Mouse (Mus musculus) brain, embryonic 14.5 days (tissue): Measurements from ENCODE around the gene Kcnh2. TPM values are rescaled to one million over a fixed set of nuclear protein-coding genes. Genes with fewer than 3 reads are reported as not detected.

ENCODE experiments used
- DNase-seq: peaks from one replicate; pipeline ENCODE4 v3.0.0-alpha.2; 2011; ENCODE audit warnings: low read depth
- CTCF ChIP-seq: fragments of 200-500 bp; IDR thresholded peaks from 2 replicates; pipeline ENCODE4 v1.5.1; 2012; ENCODE audit warnings: inconsistent platforms, mild to moderate bottlenecking, moderate library complexity, borderline replicate concordance; ENCODE audit not compliant: insufficient read depth, insufficient read length; ENCODE audit errors: extremely low read depth
- POLR2A ChIP-seq: fragments of 200-500 bp; IDR thresholded peaks from 2 replicates; pipeline ENCODE4 v1.6.1; 2012; ENCODE audit warnings: mild to moderate bottlenecking, inconsistent platforms, borderline replicate concordance; ENCODE audit not compliant: poor library complexity, insufficient read depth, insufficient read length, severe bottlenecking; ENCODE audit errors: extremely low read depth
- polyA plus RNA-seq: library from polyadenylated mRNA; depleted of rRNA; stranded (reverse); fragments of >200 nt; gene quantifications from 2 replicates; pipeline ENCODE4 v1.2.3, GENCODE M21; 2012

The Kcnh2 gene
- polyA plus RNA-seq, 1 experiment, result 61.1 TPM

GRCm38 (mm10) chr5:24325251-24325650 is 26.2 kb downstream of the Kcnh2 start:
- no peak for DNase-seq

GRCm38 (mm10) chr5:24321711-24322682 is 29.4 kb downstream of the Kcnh2 start:
- DNase-seq, result peak; percentile 29

More at GRCm38 (mm10) chr5:24325251-24325650, 26.2 kb downstream of the Kcnh2 start:
- TF ChIP-seq POLR2A, result no peak
- no peak for TF ChIP-seq CTCF

GRCm38 (mm10) chr5:24320894-24321293 is 30.5 kb downstream of the Kcnh2 start:
- DNase-seq, result no peak
- TF ChIP-seq CTCF (no peak), POLR2A (no peak)

More at GRCm38 (mm10) chr5:24321711-24322682, 29.4 kb downstream of the Kcnh2 start:
- TF ChIP-seq POLR2A (no peak), CTCF (no peak)

DNA sequence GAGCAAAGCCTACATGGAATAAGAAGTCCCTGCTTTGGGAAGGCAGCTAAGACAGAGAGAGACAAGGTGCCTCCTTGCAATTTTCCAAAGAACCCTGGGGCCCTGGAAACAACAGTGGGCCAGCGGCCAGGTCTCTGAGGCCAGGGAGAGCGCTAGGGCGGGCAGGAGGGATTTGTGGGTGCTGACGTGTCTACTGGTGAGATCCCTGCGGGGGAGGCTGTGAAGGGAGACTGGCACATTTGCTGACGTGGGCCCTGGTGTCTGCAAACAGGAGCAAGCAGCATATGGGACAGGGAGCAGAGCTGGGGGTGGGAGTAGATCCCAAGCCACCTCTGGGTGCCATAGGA is 31.0 kb downstream of the Kcnh2 start:
- TF ChIP-seq CTCF (no peak), POLR2A (no peak)
- DNase-seq, result no peak

- no peak for TF ChIP-seq POLR2A
- TF ChIP-seq CTCF, result no peak
These were observed 31.5 kb downstream of the Kcnh2 start for GRCm38 (mm10) chr5:24319776-24320466.

DNA sequence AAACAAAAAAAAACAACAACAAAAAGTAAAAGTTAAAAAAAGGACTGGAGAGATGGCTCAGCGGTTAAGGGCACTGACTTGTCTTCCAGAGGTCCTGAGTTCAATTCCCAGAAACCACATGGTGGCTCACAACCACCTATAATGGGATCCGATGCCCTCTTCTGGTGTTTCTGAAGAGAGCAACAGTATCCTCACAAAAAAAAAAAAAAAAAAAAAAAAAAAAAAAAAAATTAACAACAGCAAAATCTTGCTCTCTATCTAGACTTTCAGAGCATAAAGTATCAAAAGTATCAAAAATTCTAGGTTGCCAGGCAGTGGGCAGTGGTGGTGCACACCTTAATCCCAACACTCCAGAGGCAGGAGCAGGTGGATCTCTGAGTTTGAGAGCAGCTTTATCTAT is 42.2 kb downstream of the Kcnh2 start:
- no peak for TF ChIP-seq POLR2A
- no peak for TF ChIP-seq CTCF
- no peak for DNase-seq

More at GRCm38 (mm10) chr5:24319776-24320466, 31.5 kb downstream of the Kcnh2 start:
- DNase-seq, result no peak

GRCm38 (mm10) chr5:24308621-24309020 is 42.8 kb downstream of the Kcnh2 start:
- TF ChIP-seq POLR2A (no peak), CTCF (no peak)
- DNase-seq, result peak; percentile 59

- DNase-seq, result peak; percentile 52
- TF ChIP-seq POLR2A (no peak), CTCF (no peak)
These were observed 44.2 kb downstream of the Kcnh2 start for GRCm38 (mm10) chr5:24307118-24307777.

DNA sequence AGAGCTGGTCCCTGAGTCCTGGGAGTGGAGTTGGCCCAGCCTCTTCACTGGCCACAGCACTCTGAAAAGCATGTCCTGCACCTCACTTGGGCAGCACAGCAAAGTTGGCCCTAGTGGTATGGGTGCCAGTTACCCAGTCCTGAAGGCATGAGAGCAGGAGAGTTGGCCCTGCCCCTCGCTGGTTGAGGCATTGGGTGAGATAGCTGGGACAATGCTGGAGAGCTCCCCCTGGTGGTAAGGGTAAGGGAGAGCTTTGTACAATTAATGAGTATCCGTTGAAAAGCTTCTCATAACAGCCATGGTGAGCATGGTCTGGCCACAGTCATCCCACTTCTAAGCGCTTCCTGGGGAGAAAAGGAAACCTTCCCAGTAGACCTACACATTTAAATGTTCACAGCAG is 48.2 kb downstream of the Kcnh2 start:
- TF ChIP-seq CTCF (peak; percentile 19; the same call in 1 of the 2 replicates), POLR2A (no peak)
- no peak for DNase-seq

GRCm38 (mm10) chr5:24299845-24300589 is 51.4 kb downstream of the Kcnh2 start:
- no peak for DNase-seq
- TF ChIP-seq POLR2A, result no peak
- no peak for TF ChIP-seq CTCF

DNA sequence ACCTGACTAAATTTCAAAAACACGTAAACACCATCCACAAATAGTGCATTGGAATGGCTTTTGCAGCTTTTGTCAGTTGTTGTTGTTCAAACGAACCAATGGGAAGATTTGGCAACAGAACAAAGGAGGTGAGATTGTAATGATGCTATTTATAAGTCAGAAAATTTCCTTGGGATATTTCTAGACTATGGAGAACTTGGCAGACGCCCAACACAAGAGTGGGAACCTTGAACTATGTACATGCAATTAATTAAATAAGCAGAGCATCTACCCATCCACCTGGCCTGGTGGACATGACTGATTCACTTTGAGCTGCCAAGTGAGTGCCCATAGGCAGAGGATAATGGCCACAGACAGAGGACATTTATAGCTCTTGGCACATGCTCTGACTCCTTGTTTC is 59.5 kb downstream of the Kcnh2 start:
- no peak for DNase-seq

More for the DNA sequence above, 59.5 kb downstream of the Kcnh2 start:
- TF ChIP-seq POLR2A (no peak), CTCF (no peak)
